Mouse (Mus musculus): Measurements from ENCODE around the gene Vps8. TPM values are rescaled to one million over a fixed set of nuclear protein-coding genes. Genes with fewer than 3 reads are reported as not detected.

Gene Vps8
- polyA plus RNA-seq, 1 experiment from 2014 or later = 27.0 TPM

DNA sequence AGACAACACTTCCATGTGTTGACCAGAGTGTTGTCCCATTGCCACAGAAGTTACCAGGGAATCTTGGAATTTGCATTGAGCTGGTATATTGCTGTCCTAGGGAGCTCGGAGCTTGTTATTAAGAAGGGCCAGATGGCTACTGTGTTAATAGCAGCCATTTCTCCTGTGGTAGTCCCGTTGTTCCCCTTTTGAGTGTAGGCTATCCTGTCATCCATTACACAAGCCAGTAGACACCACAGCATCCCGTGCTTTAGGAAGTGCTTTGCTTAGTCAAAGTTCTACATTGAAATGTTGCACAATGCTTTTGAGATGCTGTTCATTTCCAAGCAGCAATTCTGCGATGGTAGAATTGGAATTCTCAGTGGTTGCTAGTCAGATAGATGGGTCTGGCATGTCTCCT lies 54.2 kb downstream of the Vps8 start:
- ATAC-seq (ENCODE audit: low FRiP score) (no peak), DNase-seq (ENCODE audit: low spot score) (no peak)
- Histone ChIP-seq H3K27ac (ENCODE audit: low read depth, low read length) (no peak overlapping the region), H3K9ac (ENCODE audit: low read depth, low read length) (no peak overlapping the region), H3K27me3 (ENCODE audit: control insufficient read depth, insufficient read depth, low read length) (no peaks in the 10 kb centered on the region), H3K4me2 (replicated peaks; ENCODE audit: low read depth, low read length) (no peak overlapping the region), H3K9me3 (ENCODE audit: control insufficient read depth, low read length) (no peaks in the 10 kb centered on the region), H3K4me1 (replicated peaks; ENCODE audit: control insufficient read depth, insufficient read depth, low read length) (no peaks in the 10 kb centered on the region), H3K4me3 (ENCODE audit: low read depth, low read length) (no peak overlapping the region), H3K36me3 (ENCODE audit: control insufficient read depth, insufficient read depth, low read length) (peaks cover 6% of the 10 kb centered on the region; the same call in 1 of the 2 replicates)
- WGBS = 93% methylated on average over 4 of the region's 4 CpGs

DNA sequence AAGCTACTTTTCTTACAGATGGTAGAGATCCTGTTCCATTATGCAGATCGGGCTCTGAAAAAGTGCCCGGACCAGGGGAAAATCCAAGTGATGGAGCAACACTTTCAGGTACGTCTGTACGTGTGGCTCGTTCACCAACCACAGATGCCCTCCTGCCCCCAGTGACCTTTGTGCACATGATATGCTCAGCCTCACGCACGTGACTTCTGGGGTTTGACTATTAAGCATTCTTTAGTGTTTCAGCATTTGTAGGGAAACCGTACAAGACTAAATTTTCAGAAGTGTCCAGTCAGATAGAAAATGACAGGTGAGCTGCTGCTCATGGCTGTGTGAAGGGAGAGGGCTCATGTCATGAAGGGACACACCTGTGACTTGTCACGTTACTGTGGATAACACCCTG lies 55.5 kb downstream of the Vps8 start:
- Histone ChIP-seq H3K9ac (ENCODE audit: low read depth, low read length) (no peak overlapping the region), H3K9me3 (ENCODE audit: control insufficient read depth, low read length) (no peaks in the 10 kb centered on the region), H3K27ac (ENCODE audit: low read depth, low read length) (no peak overlapping the region), H3K4me1 (replicated peaks; ENCODE audit: control insufficient read depth, insufficient read depth, low read length) (no peaks in the 10 kb centered on the region), H3K36me3 (ENCODE audit: control insufficient read depth, insufficient read depth, low read length) (peaks cover 4% of the 10 kb centered on the region; the same call in 1 of the 2 replicates), H3K4me2 (replicated peaks; ENCODE audit: low read depth, low read length) (no peak overlapping the region), H3K27me3 (ENCODE audit: control insufficient read depth, insufficient read depth, low read length) (no peaks in the 10 kb centered on the region), H3K4me3 (ENCODE audit: low read depth, low read length) (no peak overlapping the region)
- 91% methylated on average over 9 of the region's 9 CpGs for WGBS
- ATAC-seq (ENCODE audit: low FRiP score) = no peak
- no peak for DNase-seq (ENCODE audit: low spot score)

DNA sequence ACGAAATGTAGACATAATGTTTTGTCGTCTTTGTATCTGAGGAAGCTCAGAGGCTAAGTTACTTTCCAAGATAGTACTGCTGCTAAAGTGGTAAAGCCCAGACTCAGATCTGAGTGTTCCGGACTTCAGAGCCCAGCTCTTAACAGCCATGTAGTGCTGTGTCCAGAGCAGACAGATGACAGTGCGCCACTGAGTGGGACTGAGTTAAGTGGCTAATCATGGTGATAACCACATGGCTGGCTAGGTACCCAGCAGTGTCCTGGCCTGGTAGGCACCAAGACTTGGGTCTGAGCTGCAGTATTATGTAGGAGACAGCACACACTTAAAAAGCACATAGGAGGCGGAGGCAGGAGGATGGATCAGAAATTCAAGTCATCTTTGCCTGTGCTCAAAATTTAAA lies 60.9 kb downstream of the Vps8 start:
- Histone ChIP-seq H3K27me3 (ENCODE audit: control insufficient read depth, insufficient read depth, low read length) (no peaks in the 10 kb centered on the region), H3K27ac (ENCODE audit: low read depth, low read length) (no peak overlapping the region), H3K4me1 (replicated peaks; ENCODE audit: control insufficient read depth, insufficient read depth, low read length) (no peaks in the 10 kb centered on the region), H3K36me3 (ENCODE audit: control insufficient read depth, insufficient read depth, low read length) (no peaks in the 10 kb centered on the region), H3K4me2 (replicated peaks; ENCODE audit: low read depth, low read length) (no peak overlapping the region), H3K9ac (ENCODE audit: low read depth, low read length) (no peak overlapping the region), H3K4me3 (ENCODE audit: low read depth, low read length) (no peak overlapping the region), H3K9me3 (ENCODE audit: control insufficient read depth, low read length) (no peaks in the 10 kb centered on the region)
- DNase-seq (ENCODE audit: low spot score) = no peak
- no peak for ATAC-seq (ENCODE audit: low FRiP score)
- 93% methylated on average over 5 of the region's 5 CpGs for WGBS

DNA sequence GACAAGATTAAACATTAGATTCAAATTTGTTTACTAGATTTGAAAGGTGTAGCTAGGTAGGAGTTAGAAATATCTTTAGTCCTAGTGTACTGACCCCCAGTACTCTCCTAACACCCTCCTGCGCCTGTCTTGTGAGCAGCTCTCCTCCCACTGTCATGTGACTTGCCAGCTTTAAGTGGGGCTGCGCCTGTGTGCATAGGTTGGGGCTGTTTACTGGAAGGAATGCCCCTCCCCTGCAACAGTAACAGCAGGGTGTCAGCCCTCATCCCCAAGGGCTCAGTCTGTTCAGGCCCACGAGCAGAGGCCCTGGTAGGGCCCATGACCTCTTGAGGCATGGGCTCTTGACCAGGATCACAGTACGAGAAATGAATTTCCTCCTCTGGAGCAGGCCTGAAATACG lies 62.8 kb downstream of the Vps8 start:
- Histone ChIP-seq H3K27ac (ENCODE audit: low read depth, low read length) (no peak overlapping the region), H3K4me2 (replicated peaks; ENCODE audit: low read depth, low read length) (no peak overlapping the region), H3K4me1 (replicated peaks; ENCODE audit: control insufficient read depth, insufficient read depth, low read length) (no peaks in the 10 kb centered on the region), H3K36me3 (ENCODE audit: control insufficient read depth, insufficient read depth, low read length) (no peaks in the 10 kb centered on the region), H3K9me3 (ENCODE audit: control insufficient read depth, low read length) (no peaks in the 10 kb centered on the region), H3K27me3 (ENCODE audit: control insufficient read depth, insufficient read depth, low read length) (no peaks in the 10 kb centered on the region), H3K4me3 (ENCODE audit: low read depth, low read length) (no peak overlapping the region), H3K9ac (ENCODE audit: low read depth, low read length) (no peak overlapping the region)
- DNase-seq (ENCODE audit: low spot score) (no peak), ATAC-seq (ENCODE audit: low FRiP score) (no peak)
- WGBS = 73% methylated on average over 5 of the region's 5 CpGs

DNA sequence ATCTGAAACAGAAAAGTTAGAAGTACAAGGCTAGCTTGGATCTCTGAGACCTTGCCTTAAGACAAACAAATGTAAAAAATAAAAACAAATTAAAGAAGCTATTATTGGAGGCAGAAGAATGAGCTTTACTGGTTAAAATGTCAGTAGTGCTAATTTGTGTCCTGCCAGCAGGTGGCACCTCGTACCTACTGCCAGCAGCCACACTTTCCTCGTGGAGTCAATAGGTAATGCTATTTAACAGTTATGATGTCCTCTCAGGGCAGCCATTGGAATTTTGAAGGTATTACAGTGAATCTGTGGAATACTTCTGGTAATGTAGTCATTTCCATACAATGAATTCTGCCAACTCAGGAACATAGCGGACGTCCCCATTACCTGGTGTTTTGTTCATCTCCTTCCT lies 65.5 kb downstream of the Vps8 start:
- Histone ChIP-seq H3K27me3 (ENCODE audit: control insufficient read depth, insufficient read depth, low read length) (no peaks in the 10 kb centered on the region), H3K4me1 (replicated peaks; ENCODE audit: control insufficient read depth, insufficient read depth, low read length) (no peaks in the 10 kb centered on the region), H3K4me3 (ENCODE audit: low read depth, low read length) (no peak overlapping the region), H3K4me2 (replicated peaks; ENCODE audit: low read depth, low read length) (no peak overlapping the region), H3K36me3 (ENCODE audit: control insufficient read depth, insufficient read depth, low read length) (no peaks in the 10 kb centered on the region), H3K27ac (ENCODE audit: low read depth, low read length) (no peak overlapping the region), H3K9me3 (ENCODE audit: control insufficient read depth, low read length) (no peaks in the 10 kb centered on the region), H3K9ac (ENCODE audit: low read depth, low read length) (no peak overlapping the region)
- WGBS = 54% methylated on average over 4 of the region's 4 CpGs
- ATAC-seq (ENCODE audit: low FRiP score) (no peak), DNase-seq (ENCODE audit: low spot score) (peak; percentile 64)

DNA sequence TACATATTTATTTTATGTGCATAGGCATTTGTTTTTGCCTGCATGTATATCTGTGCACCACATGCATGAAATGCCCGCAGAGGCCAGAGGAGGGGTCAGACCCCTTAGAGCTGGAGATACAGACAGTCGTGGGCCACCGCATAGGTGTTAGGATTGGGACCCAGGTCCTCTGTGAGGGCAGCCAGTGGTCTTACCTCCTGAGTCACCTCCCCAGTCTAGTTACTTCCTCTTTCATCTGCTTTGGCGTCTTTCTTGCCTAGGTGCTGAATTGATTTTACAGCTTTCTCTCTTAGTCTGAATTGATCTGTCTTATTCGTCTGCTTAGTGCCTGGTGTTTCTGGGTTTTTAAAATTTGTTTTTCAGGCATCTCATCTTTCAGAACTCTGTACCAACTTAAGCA lies 69.4 kb downstream of the Vps8 start:
- Histone ChIP-seq H3K9me3 (ENCODE audit: control insufficient read depth, low read length) (no peaks in the 10 kb centered on the region), H3K9ac (ENCODE audit: low read depth, low read length) (no peak overlapping the region), H3K4me3 (ENCODE audit: low read depth, low read length) (no peak overlapping the region), H3K36me3 (ENCODE audit: control insufficient read depth, insufficient read depth, low read length) (no peaks in the 10 kb centered on the region), H3K27me3 (ENCODE audit: control insufficient read depth, insufficient read depth, low read length) (no peaks in the 10 kb centered on the region), H3K4me2 (replicated peaks; ENCODE audit: low read depth, low read length) (no peak overlapping the region), H3K27ac (ENCODE audit: low read depth, low read length) (no peak overlapping the region), H3K4me1 (replicated peaks; ENCODE audit: control insufficient read depth, insufficient read depth, low read length) (no peaks in the 10 kb centered on the region)
- DNase-seq (ENCODE audit: low spot score) = no peak
- no peak for ATAC-seq (ENCODE audit: low FRiP score)
- 67% methylated on average over 5 of the region's 5 CpGs for WGBS

DNA sequence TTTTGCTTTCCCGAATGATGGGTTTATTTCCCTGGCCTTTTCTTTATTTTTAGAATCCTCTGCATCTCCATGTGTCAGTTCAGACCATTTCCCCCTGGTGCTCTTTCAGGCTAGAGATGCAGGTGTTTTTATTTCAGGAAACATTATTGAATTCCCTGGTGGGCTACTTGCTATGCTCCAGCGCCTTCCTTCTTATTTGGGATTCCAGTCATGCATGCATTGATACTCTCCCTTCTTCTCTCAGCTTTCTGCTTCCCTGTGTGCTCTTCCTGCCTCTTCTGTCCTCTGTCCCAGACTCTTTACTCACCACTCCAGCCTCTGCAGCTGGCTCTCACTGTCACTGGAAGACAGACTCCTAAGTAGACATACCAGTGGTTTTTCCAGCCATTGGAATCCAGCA lies 70.0 kb downstream of the Vps8 start:
- Histone ChIP-seq H3K4me2 (replicated peaks; ENCODE audit: low read depth, low read length) (no peak overlapping the region), H3K9ac (ENCODE audit: low read depth, low read length) (no peak overlapping the region), H3K4me3 (ENCODE audit: low read depth, low read length) (no peak overlapping the region), H3K36me3 (ENCODE audit: control insufficient read depth, insufficient read depth, low read length) (no peaks in the 10 kb centered on the region), H3K27me3 (ENCODE audit: control insufficient read depth, insufficient read depth, low read length) (no peaks in the 10 kb centered on the region), H3K27ac (ENCODE audit: low read depth, low read length) (no peak overlapping the region), H3K4me1 (replicated peaks; ENCODE audit: control insufficient read depth, insufficient read depth, low read length) (no peaks in the 10 kb centered on the region), H3K9me3 (ENCODE audit: control insufficient read depth, low read length) (no peaks in the 10 kb centered on the region)
- no peak for ATAC-seq (ENCODE audit: low FRiP score)
- DNase-seq (ENCODE audit: low spot score) = no peak
- WGBS = 58% methylated on average over 2 of the region's 2 CpGs

DNA sequence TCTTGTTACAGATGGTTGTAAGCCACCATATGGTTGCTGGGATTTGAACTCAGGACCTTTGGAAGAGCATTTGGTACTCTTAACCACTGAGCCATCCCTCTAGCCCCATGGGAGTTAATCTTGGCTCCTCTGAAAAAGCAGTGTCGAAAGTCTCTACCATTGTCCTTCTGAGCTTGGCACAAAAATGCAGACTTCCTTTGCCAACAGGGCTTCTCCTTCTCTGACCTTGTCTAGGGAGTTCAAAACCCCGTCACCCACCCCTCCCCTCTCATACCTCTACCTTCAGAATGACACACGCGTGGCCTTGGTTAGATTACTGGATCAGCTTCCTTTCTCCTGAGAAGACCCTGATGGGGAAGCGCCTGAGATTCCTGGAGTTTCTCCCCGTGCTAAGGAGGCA lies 71.8 kb downstream of the Vps8 start:
- no peak overlapping the region for H3K9ac ChIP-seq (ENCODE audit: low read depth, low read length)
- 92% methylated on average over 6 of the region's 6 CpGs for WGBS
- H3K4me3 ChIP-seq (ENCODE audit: low read depth, low read length) = no peak overlapping the region
- no peaks in the 10 kb centered on the region for H3K4me1 ChIP-seq (replicated peaks; ENCODE audit: control insufficient read depth, insufficient read depth, low read length)
- ATAC-seq (ENCODE audit: low FRiP score) (no peak), DNase-seq (ENCODE audit: low spot score) (no peak)
- no peaks in the 10 kb centered on the region for H3K9me3 ChIP-seq (ENCODE audit: control insufficient read depth, low read length)
- H3K27me3 ChIP-seq (ENCODE audit: control insufficient read depth, insufficient read depth, low read length) = no peaks in the 10 kb centered on the region
- H3K4me2 ChIP-seq (replicated peaks; ENCODE audit: low read depth, low read length) = no peak overlapping the region
- no peaks in the 10 kb centered on the region for H3K36me3 ChIP-seq (ENCODE audit: control insufficient read depth, insufficient read depth, low read length)
- no peak overlapping the region for H3K27ac ChIP-seq (ENCODE audit: low read depth, low read length)

DNA sequence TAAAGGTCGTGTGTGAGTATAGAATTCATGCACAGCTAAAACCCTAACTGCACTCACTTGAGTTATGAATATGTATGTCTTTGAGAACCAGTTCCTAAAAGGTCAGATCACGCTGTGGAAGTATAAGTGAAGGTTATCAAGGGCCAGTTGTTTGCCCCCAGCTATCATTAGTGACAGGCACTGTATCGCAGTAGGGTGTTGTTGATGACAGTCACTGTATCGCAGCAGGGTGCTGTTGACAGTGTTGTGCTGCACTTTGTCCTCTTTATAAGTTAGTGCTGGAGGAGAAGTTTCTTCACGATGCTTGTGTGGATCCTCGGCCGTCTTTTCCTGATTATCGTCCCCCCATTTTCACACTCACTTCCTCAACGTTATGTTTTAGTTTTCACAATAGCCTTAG lies 73.9 kb downstream of the Vps8 start:
- no peak overlapping the region for H3K4me3 ChIP-seq (ENCODE audit: low read depth, low read length)
- H3K36me3 ChIP-seq (ENCODE audit: control insufficient read depth, insufficient read depth, low read length) = no peaks in the 10 kb centered on the region
- no peak for DNase-seq (ENCODE audit: low spot score)
- WGBS = 90% methylated on average over 9 of the region's 9 CpGs
- H3K9me3 ChIP-seq (ENCODE audit: control insufficient read depth, low read length) = no peaks in the 10 kb centered on the region
- no peak for ATAC-seq (ENCODE audit: low FRiP score)
- H3K9ac ChIP-seq (ENCODE audit: low read depth, low read length) = no peak overlapping the region
- H3K27me3 ChIP-seq (ENCODE audit: control insufficient read depth, insufficient read depth, low read length) = no peaks in the 10 kb centered on the region
- H3K4me1 ChIP-seq (replicated peaks; ENCODE audit: control insufficient read depth, insufficient read depth, low read length) = no peaks in the 10 kb centered on the region
- no peak overlapping the region for H3K4me2 ChIP-seq (replicated peaks; ENCODE audit: low read depth, low read length)
- H3K27ac ChIP-seq (ENCODE audit: low read depth, low read length) = no peak overlapping the region

Data from hindbrain, embryonic 11.5 days (tissue).